14 mouse cellular contexts compared by ENCODE assay signal in the genomic region with DNA sequence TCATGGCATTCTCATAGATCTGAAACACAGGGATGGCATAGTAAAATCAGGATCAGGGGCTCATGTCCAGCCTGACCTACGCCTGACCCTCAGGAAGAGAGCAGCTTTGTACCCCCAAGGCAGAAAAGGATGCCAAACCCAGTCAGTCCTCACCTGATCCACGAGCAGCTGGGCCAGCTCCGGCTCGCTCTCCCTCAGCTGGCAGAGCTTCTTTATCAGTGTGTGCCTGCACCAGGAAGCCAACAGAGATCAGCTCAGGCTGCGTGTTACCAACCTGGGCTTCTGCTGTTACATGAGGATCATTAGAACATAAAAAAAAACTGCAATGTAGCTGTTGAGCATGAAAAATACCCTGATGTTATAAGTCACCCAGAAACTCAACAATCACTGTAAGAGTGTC. TPM values are rescaled to one million over a fixed set of nuclear protein-coding genes. Genes with fewer than 3 reads are reported as not detected.
DNase-seq lines count a peak whose midpoint lies in the region.
"Had no signal": no experiment of that assay in that cellular context is flagged by ENCODE, and none has a peak within 500 bp of the region (broad histone marks: within the 10 kb centered on the region; RNA-seq: fewer than 3 reads in every experiment).

No protein-coding gene starts in this region.

- intact Hi-C loops in gastrocnemius, postnatal 14 days (cut with DNase I; ENCODE audit: low total_unique reads): no loop called here

- DNase-seq in gastrocnemius, adult 18-20 months (ENCODE audit: low spot score): peak; percentile 41
- no peak for DNase-seq in gastrocnemius, postnatal 14 days
- DNase-seq in gastrocnemius, adult 8-10 months (ENCODE audit: low spot score in 2 of 2): peak; percentile 18 to 24
- DNase-seq in gastrocnemius, postnatal 10 days: no peak
- DNase-seq in skeletal muscle tissue, adult 2 months (ENCODE audit: low read depth, low spot score): peak; percentile 65
- DNase-seq: adrenal gland, adult 8-10 months; adrenal gland, postnatal 14 days; adrenal gland, postnatal 36 days; B cell, adult 2 months; cerebellum, adult 11-12 months; cerebellum, adult 2 months; cerebellum, adult 9-10 months; cerebellum, postnatal 10 days; cerebellum, postnatal 25 days had no signal

RNA-seq across cellular contexts. Expression of gene Dnase1, which starts 3.5 kb away (rescaled TPM):
- under 1 TPM in 1 of 2 experiments, not detected in 1; 0.33 TPM for total RNA-seq in gastrocnemius, adult 18-20 months (2021)
- not detected for total RNA-seq in gastrocnemius, postnatal 14 days (2021)
- under 1 TPM in 2 of 4 experiments, not detected in 2; 0.44 to 0.52 TPM for total RNA-seq in gastrocnemius, adult 8-10 months (2022)
- not detected for total RNA-seq in gastrocnemius, postnatal 10 days (2021)
- total RNA-seq: adrenal gland, adult 8-10 months; adrenal gland, postnatal 14 days; adrenal gland, postnatal 36 days had no signal

RNA-seq across cellular contexts. Expression of gene Slx4, which starts 36.6 kb away (rescaled TPM):
- total RNA-seq in gastrocnemius, adult 18-20 months (2021): 1 to 10 TPM; 7.6 to 9.2 TPM
- total RNA-seq in gastrocnemius, postnatal 14 days (2021): 1 to 10 TPM; 5.9 to 7.9 TPM
- 1 to 10 TPM; 6.1 to 8.8 (median 7.7) TPM for total RNA-seq in gastrocnemius, adult 8-10 months (2022)
- 10 to 100 TPM; 10.2 to 15.7 TPM for total RNA-seq in gastrocnemius, postnatal 10 days (2021)

RNA-seq across cellular contexts. Expression of gene Trap1, which starts 37.4 kb away (rescaled TPM):
- total RNA-seq in gastrocnemius, adult 18-20 months (2021): 100 to 1,000 TPM; 127 to 130 TPM
- total RNA-seq in gastrocnemius, postnatal 14 days (2021): 10 to 100 TPM; 89.0 to 91.9 TPM
- total RNA-seq in gastrocnemius, adult 8-10 months (2022): 100 to 1,000 TPM; 117 to 132 (median 130) TPM
- total RNA-seq in gastrocnemius, postnatal 10 days (2021): 10 to 100 TPM; 77.6 to 85.0 TPM

Comparison
In these comparisons a context has a peak if more than half of its experiments do, and no peak if none do; other contexts are left out.
1. DNase-seq: peak in gastrocnemius, adult 18-20 months (single experiment), gastrocnemius, adult 8-10 months (2 of 2) and skeletal muscle tissue, adult 2 months (single experiment); none in gastrocnemius, postnatal 14 days (single experiment) and gastrocnemius, postnatal 10 days (single experiment).